Mouse (Mus musculus) brown adipose tissue, adult 24 weeks (tissue): ENCODE results near the gene Sp6. TPM values are rescaled to one million over a fixed set of nuclear protein-coding genes. Genes with fewer than 3 reads are reported as not detected.

ENCODE experiments used
- H3K27ac ChIP-seq: fragments of 200-500 bp; replicated peaks from 2 replicates; pipeline ENCODE4 v1.5.1; 2012; ENCODE audit warnings: low read depth, mild to moderate bottlenecking, low read length
- H3K4me1 ChIP-seq: fragments of 200-500 bp; 2 replicates; pipeline ENCODE4 v1.6.1; 2012; ENCODE audit warnings: low read length, mixed read lengths; ENCODE audit not compliant: control insufficient read depth, insufficient read depth, insufficient read length
- H3K4me3 ChIP-seq: fragments of 200-500 bp; 2 replicates; pipeline ENCODE4 v1.5.1; 2012; ENCODE audit warnings: low read depth, mild to moderate bottlenecking, low read length, moderate library complexity; ENCODE audit not compliant: insufficient read depth
- polyA plus RNA-seq: library from polyadenylated mRNA; stranded (reverse); fragments of >200 nt; gene quantifications from 2 replicates; pipeline ENCODE4 v1.2.4, GENCODE M21; 2012; ENCODE audit not compliant: missing spikeins, insufficient read depth, insufficient read length

Sp6 gene
- not detected in 2 replicates for polyA plus RNA-seq

- H3K4me1 ChIP-seq, result no peaks in the 10 kb centered on the region
- H3K27ac ChIP-seq, result no peak within 1 kb of the TSS
- no peak within 1 kb of the TSS for H3K4me3 ChIP-seq
Observed at GRCm38 (mm10) chr11:97013121-97013670, at the start of gene Sp6. Gene Sp6 (plus strand): TSS chr11:97013394.

- Histone ChIP-seq H3K4me1 (peaks cover 9% of the 10 kb centered on the region), H3K27ac (peak overlapping the region; percentile 28), H3K4me3 (no peak overlapping the region)
Observed at GRCm38 (mm10) chr11:96963580-96963979, 49.6 kb upstream of the Sp6 start.

DNA sequence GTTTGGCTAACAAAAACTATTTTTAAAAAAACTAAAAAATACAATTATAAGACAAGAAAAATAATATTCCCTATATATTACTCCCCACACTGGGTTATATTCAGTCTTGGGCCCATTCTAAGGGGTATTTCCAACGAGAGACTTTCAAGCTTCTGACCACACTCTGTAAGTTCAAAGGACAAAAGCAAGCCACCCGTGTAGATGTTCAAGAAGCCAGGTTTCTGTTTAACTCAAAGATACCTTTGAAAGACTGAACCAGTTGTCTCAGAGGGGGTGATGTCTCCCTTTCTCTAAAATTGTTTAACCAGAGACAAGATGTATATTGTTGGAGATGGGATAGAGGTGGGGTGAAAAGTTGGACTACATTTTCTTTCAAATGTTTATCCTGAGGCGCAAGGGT, 47.0 kb upstream of the Sp6 start:
- H3K4me1 ChIP-seq, result peaks cover 30% of the 10 kb centered on the region
- H3K27ac ChIP-seq, result peak overlapping the region; percentile 50; the same call in 1 of the 2 replicates
- H3K4me3 ChIP-seq, result no peak overlapping the region

- Histone ChIP-seq H3K27ac (peak overlapping the region; percentile 97), H3K4me1 (peaks cover 37% of the 10 kb centered on the region), H3K4me3 (peak overlapping the region; percentile 53)
Observed at GRCm38 (mm10) chr11:96966914-96967543, 46.2 kb upstream of the Sp6 start.

DNA sequence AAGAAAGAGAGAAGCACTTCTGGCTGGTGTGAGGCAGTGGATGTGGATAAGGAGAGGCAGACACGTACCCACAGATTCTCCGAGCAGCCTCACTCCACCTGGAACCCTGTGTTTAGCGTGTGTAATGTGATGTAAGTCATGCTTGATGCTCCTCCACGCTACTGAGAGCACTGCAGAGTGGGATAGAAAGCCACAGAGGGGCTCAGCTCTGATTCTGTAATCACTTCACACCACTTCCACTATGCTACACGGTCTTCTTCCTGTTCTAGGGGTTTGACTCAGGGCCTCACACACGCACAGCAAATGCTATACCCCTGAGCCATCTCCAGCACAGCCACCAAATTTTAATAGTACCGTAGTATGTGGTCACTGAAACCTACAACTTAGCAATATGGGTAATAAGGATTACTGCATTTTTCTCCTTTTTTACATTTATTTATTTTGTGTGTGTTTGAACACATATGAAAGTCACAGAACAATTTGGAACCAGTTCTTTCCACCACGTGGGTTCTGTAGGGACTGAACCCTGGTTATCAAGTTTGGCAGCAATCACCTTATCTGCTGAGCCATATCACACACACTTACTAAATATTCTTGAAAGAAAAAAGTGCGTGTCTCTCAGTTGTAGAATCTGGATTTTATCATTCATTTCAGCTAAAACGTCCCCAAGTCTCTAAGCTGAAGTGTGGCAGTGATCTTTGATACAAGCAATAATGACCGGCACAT, 45.5 kb upstream of the Sp6 start:
- H3K27ac ChIP-seq, result peak overlapping the region; percentile 97
- peaks cover 42% of the 10 kb centered on the region for H3K4me1 ChIP-seq
- H3K4me3 ChIP-seq, result peak overlapping the region; percentile 53

DNA sequence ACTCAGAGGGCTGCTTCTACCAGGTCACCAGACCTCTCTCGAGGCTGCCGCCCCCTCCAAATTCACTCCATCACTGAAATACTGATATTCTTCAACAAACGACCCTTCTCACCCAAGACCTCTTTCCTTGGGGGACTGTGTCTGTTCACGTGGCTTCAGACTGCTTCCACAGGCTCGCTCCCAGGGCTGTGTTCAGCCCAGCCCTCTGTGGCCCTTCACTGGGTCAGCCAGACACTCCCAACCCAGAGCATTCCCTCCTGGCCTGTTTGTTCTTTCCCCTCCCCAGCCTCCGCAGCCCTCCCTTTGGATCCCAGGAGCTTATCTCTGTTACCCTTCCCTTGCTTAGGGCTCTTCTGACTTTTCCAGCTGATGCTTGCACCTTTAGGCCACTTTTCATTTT, 44.7 kb upstream of the Sp6 start:
- peak overlapping the region; percentile 97 for H3K27ac ChIP-seq
- peaks cover 46% of the 10 kb centered on the region for H3K4me1 ChIP-seq
- H3K4me3 ChIP-seq, result peak overlapping the region; percentile 44

DNA sequence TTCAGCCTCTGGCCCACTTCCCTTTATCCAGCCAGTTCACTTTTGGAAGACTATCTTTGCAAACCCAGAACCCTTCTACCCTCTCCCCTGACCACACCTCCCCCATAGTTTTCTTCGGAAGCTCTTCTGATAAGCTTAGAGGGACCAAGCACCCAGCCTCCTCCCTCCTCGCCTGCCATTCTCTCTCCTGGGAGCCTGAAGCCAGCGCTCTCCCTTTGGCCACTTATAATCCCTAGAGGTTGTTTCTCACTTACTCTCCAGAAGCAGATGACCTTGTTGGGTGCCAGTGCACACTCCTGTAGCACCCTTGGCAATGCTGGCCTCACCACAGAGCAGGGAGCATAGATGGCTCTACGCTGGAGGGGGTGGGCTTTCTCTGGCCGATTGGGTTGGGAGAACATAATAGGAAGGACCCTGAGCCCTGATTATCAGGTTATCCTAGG, 43.9 kb upstream of the Sp6 start:
- peaks cover 53% of the 10 kb centered on the region for H3K4me1 ChIP-seq
- peak overlapping the region; percentile 13 for H3K4me3 ChIP-seq
- peak overlapping the region; percentile 97 for H3K27ac ChIP-seq

GRCm38 (mm10) chr11:96969746-96970145, 43.4 kb upstream of the Sp6 start:
- H3K27ac ChIP-seq, result peak overlapping the region; percentile 97
- peaks cover 55% of the 10 kb centered on the region for H3K4me1 ChIP-seq
- peak overlapping the region; percentile 13; the same call in 1 of the 2 replicates for H3K4me3 ChIP-seq

GRCm38 (mm10) chr11:96970341-96970740, 42.9 kb upstream of the Sp6 start:
- Histone ChIP-seq H3K4me3 (no peak overlapping the region), H3K27ac (peak overlapping the region; percentile 97), H3K4me1 (peaks cover 55% of the 10 kb centered on the region)

DNA sequence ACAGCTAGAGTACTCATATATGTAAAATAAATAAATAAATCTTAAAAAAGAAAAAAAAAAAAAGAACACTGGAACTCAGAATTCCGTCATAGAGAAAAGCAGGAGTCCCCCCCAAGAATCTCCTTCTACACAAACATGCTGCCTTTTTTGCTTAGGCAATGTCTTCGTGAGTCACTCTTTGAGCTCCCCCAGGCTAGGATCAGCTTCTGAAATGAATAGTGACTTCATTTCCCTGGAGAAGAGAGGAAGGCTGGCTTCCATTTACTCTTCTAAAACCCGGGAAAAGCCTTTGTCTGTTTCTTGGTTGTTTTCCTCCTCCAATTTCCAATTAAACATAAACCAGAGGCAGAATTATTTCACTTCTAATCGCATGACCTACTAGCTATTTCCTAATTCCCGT, 40.3 kb upstream of the Sp6 start:
- H3K4me1 ChIP-seq, result peaks cover 60% of the 10 kb centered on the region
- H3K27ac ChIP-seq, result peak overlapping the region; percentile 78
- no peak overlapping the region for H3K4me3 ChIP-seq

GRCm38 (mm10) chr11:96973426-96973964, 39.7 kb upstream of the Sp6 start:
- no peak overlapping the region for H3K4me3 ChIP-seq
- peak overlapping the region; percentile 78 for H3K27ac ChIP-seq
- peaks cover 57% of the 10 kb centered on the region for H3K4me1 ChIP-seq

- H3K27ac ChIP-seq, result peak overlapping the region; percentile 94
- H3K4me3 ChIP-seq, result no peak overlapping the region
- peaks cover 47% of the 10 kb centered on the region for H3K4me1 ChIP-seq
Observed at GRCm38 (mm10) chr11:96974813-96975212, 38.4 kb upstream of the Sp6 start.

- H3K4me3 ChIP-seq, result peak overlapping the region; percentile 96
- peak overlapping the region; percentile 94 for H3K27ac ChIP-seq
- peaks cover 40% of the 10 kb centered on the region for H3K4me1 ChIP-seq
Observed at GRCm38 (mm10) chr11:96975511-96976378, 37.4 kb upstream of the Sp6 start.

DNA sequence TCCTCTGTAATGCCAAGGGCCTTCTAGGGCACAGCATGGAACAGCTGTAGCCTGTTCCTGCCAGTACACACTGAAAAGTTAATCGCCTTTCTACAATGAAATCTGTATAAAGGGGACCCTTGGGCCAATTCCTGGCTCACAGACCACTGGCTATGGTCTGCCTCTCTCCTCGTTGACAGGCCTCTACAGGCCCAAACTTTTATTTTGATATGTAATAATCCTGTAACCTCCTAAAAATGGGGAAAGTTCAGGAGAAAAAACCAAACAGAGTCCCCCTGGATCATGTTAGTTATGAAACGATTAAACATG, 36.9 kb upstream of the Sp6 start:
- Histone ChIP-seq H3K4me3 (peak overlapping the region; percentile 96), H3K4me1 (peaks cover 35% of the 10 kb centered on the region), H3K27ac (peak overlapping the region; percentile 94)
